Mouse (Mus musculus): ENCODE measurements around the gene Ebf4.

Ebf4 gene

DNA sequence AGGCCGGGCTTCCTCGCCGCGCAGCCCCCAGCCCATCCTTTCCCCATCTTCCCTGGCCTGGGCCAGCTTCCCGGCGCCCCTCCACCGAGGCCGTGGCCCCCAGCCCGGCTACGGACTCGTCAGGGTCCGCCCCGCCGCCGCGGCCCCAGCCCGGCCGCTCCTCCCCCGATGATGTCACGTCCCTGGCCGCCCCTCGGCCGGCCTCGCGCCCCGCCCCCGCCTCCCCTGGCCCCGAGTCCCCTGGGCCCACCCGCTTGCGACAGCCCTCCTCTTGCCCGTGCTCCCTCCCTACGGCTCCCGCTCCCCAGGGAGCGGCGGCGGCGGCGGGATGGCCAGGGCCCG is at the start of gene Ebf4:
Gene Ebf4 (plus strand): TSS at position 234 of the 342 bp plus-strand sequence.
- no peak for DNase-seq (ENCODE audit: low spot score in 2 of 2)

GRCm38 (mm10) chr2:130246912-130247311 is 48.1 kb upstream of the Ebf4 start:
- DNase-seq (ENCODE audit: low spot score in 2 of 2), result no peak

DNA sequence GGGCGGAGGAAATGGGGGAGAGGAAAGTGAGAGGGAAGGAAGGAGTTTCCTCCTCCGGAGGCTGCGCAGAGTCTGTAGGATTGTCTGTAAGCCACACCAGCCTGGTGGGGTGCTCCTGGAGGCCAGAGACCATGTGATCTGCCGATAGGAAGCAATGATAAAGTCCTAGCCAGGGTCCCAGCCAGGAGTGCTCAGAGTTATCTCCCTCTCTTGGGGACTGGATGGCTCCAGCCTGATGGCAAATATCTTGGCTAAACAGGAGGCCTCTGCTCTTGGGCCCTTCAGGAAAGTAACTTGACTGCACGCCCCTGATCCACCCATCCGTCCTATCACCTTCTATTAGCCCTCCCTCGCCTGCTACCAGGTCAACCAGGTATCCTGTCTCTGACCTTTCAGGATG is 46.7 kb upstream of the Ebf4 start:
- no peak for DNase-seq (ENCODE audit: low spot score in 2 of 2)

GRCm38 (mm10) chr2:130256762-130257161 is 38.2 kb upstream of the Ebf4 start:
- no peak for DNase-seq (ENCODE audit: low spot score in 2 of 2)

- no peak for DNase-seq (ENCODE audit: low spot score in 2 of 2)
These were observed 34.1 kb upstream of the Ebf4 start for GRCm38 (mm10) chr2:130260822-130261221.

- no peak for DNase-seq (ENCODE audit: low spot score in 2 of 2)
These were observed 33.1 kb upstream of the Ebf4 start for GRCm38 (mm10) chr2:130261914-130262313.

DNA sequence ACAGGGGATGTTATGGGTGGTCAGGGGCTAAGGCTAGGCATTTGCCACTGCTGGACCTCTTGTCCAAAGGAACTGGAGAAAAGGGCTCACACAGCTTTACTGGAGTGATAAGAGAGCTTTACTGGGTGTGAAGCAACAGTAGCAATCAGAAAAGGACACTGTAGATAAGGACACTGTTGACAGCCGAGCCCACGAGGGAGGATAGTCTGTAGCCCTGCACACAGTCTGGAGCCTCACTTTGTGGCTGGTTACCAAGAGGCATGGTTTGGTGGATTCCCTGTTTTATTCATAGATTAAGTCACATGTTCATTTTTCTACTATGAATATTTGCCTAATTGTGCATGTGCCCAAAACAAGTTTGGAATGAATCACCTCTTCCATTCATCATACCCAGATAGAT is 32.6 kb upstream of the Ebf4 start:
- no peak for DNase-seq (ENCODE audit: low spot score in 2 of 2)

DNA sequence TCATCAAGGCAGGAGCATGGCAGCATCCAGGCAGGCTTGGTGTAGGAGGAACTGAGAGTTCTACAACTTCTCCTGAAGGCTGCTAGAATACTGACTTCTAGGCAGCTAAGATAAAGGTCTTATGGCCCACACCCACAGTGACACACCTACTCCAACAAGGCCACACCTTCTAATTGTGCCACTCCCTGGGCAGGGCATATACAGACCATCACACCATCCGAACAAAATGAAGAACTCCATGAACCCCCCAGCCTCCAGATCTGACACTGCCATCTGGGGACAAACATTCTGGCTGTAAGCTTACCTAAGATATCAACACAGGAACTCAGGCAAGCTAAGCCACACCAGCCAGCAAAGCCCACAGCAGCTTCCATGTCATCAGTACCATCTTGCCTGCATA is 29.4 kb upstream of the Ebf4 start:
- no peak for DNase-seq (ENCODE audit: low spot score in 2 of 2)

DNA sequence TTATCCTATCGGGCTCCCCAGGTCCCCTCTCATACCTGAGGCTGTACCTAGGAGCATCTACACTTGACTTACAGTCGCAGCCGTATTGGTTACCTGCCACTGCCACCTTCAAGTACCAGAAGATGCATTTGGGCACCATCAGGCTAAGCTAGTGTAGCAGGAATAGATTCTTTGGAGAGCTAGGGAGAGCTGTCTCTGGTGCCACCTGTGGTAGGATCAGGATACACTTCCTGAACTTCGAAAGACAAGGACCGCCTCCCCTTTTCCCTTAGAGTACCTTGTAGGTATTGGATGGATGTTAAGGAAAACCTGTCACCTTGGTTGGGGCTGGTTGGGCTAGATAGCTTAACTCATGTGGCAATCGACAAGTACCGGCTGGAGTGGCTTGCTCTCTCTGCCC is 26.9 kb upstream of the Ebf4 start:
- DNase-seq (ENCODE audit: low spot score in 2 of 2), result no peak

DNA sequence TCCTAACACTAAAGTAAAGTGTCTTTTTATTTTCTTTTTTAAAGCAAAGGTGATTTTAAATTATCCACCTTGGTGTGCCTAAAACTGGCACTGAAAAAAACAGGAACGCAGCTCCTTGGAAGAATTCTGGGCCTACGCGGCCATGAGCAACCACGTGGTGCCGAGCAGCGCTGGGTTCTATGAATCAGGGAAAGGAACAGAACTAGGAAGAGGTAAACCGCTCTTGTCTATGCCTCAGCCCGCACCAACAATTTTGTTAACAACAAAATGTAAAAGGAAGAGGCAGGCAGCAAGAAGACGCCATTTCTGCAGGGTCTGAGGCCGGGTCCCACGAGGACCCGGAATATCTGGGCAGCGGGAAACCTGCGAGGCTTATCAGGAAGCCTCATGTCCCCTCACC is 21.2 kb upstream of the Ebf4 start:
- no peak for DNase-seq (ENCODE audit: low spot score in 2 of 2)

GRCm38 (mm10) chr2:130274149-130274861 is 20.7 kb upstream of the Ebf4 start, which contains the start of gene Nop56:
Gene Nop56, plus strand, starts transcription at chr2:130274430.
- peak; percentile 99 for DNase-seq (ENCODE audit: low spot score in 2 of 2)

DNA sequence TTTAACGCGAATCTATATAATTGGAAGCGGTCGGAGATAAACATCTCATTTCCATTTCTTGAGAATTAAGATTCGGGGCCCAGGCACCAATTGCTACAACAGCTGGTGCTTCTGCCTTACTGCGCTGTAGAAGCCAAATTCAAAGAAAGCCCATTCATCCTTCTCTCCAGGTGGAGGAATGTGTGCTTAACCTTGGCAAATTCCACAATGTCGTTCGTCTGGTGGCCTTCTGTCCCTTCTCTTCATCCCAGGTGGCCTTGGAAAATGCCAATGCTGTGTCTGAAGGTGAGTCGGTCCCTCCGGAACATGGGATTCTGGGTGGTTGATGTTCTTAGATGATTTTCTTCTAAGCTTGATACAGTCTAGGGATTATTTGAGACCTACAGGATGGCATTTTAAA is 20.1 kb upstream of the Ebf4 start:
- no peak for DNase-seq (ENCODE audit: low spot score in 2 of 2)

- peak in 1 of 2 experiments; percentile 53 for DNase-seq (ENCODE audit: low spot score in 2 of 2)
These were observed 19.3 kb upstream of the Ebf4 start for GRCm38 (mm10) chr2:130275649-130276048.

DNA sequence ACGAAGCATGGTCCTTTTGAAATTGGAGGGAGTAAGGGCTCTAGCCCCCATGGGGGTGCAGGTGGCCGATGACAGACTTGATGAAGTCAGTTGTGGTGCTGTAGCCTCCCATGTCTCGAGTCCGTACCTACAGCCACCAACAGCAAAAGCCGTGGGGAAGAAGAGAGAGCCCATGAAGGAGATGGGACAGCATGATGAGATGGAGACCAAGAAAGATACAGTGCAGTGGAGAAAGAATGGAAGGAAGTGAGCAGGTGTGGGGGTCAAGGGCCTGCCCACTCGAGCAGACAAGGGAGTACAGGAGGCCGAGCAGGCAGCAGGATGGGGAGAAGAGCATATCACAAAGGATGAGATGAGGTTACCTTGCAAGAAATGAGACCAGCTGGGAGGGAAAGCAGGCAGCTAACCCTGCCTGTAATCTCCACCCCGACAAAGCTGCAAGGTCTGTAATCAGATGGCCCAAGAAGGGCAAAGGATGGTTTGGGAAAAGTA is 15.3 kb upstream of the Ebf4 start:
- DNase-seq (ENCODE audit: low spot score in 2 of 2), result no peak

- DNase-seq (ENCODE audit: low spot score in 2 of 2), result no peak
These were observed 14.7 kb upstream of the Ebf4 start for GRCm38 (mm10) chr2:130280224-130280623.

GRCm38 (mm10) chr2:130280818-130281217 is 14.2 kb upstream of the Ebf4 start:
- no peak for DNase-seq (ENCODE audit: low spot score in 2 of 2)

DNA sequence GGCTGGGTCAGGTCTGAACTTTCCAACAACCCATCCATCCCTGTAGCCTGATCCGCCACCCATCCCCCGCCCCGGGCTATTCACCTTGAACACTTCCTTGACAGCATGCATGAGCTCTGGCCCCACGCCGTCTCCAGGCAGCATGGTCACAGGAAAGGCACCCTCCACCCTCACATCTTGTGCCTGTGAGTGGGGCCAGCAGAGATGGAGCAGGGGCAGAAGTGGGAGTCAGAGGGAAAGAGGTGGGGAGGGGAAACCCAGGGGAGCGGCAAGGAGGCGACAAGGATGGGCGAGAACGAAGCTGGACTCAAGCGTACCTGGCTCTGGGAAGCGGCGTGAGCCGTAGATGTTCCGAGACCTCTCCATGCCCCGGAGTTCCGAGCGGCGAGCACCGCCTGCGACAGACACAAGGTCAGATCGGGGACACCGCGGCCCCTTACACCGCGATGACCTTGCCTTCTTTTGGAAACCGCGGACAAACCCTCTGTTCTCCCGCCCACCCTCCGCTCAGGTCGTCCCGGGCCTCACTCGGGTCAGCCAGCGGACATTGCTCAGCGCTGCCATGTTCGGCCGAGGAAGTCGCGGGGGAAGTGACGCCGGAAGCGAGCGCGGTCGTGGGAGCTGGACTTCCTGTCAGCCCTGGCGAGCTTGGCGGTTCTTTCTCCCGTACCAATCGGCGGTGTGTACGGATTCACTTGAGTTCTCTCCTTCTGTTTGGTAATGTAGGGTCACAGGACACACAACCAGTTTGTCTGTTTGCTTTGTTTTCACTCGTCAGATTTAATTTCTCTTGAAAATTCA is 10.9 kb upstream of the Ebf4 start, which contains the start of gene Idh3b:
Gene Idh3b (minus strand): TSS at position 694 of the 801 bp plus-strand sequence.
- peak; percentile 80 to 87 for DNase-seq (ENCODE audit: low spot score in 2 of 2)

DNA sequence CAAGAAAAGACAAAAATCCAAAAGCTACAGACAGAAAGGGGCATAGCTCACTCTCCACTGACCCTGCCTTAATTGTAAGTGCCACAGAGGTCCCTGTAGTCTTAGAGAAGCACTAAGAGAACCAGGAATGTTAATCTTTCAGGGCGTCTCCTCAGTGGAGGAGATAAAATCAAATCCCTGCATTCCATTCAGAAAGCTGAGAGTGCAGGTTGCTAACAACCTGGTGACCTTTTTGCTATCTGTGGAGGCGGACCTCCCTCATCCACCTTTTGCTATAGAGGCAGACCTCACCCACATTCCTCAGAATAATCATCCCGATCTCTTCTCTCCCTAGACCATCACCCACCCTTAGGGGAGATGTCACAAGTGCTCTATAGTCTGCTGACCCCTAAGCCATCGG is 5.9 kb upstream of the Ebf4 start:
- no peak for DNase-seq (ENCODE audit: low spot score in 2 of 2)

- DNase-seq (ENCODE audit: low spot score in 2 of 2), result peak; percentile 69 to 73
These were observed 3.5 kb upstream of the Ebf4 start for GRCm38 (mm10) chr2:130291434-130291833.

DNA sequence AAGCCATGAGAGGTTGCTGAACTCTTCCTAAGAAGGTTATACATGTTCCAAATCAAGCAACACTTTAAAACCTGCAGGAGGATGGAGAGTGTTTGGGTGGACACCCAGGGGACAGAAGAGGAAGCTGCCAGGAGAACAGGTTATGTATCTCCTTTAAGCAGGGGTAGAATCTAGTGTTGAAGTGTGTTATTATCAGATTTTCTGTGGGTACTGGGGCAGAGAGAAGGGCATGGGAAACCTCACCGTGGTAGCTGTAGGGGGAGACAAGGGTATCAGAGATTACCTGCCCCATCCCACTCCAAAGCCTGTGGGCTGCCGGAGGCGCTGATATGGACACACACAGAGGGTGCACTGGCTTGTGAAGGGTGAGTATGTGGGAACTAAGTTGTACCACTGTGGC is 2.0 kb upstream of the Ebf4 start:
- no peak for DNase-seq (ENCODE audit: low spot score in 2 of 2)

- DNase-seq (ENCODE audit: low spot score in 2 of 2), result no peak
These were observed 1.5 kb upstream of the Ebf4 start for GRCm38 (mm10) chr2:130293486-130293885.

- DNase-seq (ENCODE audit: low spot score in 2 of 2), result no peak
These were observed 592 bp upstream of the Ebf4 start for GRCm38 (mm10) chr2:130294218-130294935.
